Mouse (Mus musculus) 416B (cell line): Measurements from ENCODE around the gene Serpinf2.

ENCODE experiments used
- DNase-seq: peaks from one replicate; pipeline ENCODE4 v3.0.0; 2011; ENCODE audit warnings: low read depth

Serpinf2 gene

DNA sequence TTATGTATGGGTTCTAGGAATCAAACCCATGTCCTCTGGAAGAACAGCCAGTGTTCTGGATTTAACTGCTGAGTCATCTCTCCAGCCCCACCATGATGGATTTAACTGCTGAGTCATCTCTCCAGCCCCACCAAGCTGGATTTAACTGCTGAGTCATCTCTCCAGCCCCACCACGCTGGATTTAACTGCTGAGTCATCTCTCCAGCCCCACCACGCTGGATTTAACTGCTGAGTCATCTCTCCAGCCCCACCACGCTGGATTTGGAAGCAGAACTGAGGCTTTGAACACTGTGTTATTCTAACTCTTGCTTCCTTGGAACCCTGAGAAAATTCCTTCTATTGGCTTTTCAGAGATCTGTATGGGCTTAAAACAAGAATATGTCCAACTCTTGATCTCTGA lies 55.9 kb downstream of the Serpinf2 start:
- peak; percentile 79 for DNase-seq
